Mouse (Mus musculus): Measurements from ENCODE around the gene Mxra7. TPM values are rescaled to one million over a fixed set of nuclear protein-coding genes. Genes with fewer than 3 reads are reported as not detected.
A peak's percentile ranks its signal among the peaks of the same experiment; 100 is the strongest.

Gene Mxra7
- total RNA-seq, 2 experiments from 2014 or later, result 0.10 TPM; not detected in 1

DNA sequence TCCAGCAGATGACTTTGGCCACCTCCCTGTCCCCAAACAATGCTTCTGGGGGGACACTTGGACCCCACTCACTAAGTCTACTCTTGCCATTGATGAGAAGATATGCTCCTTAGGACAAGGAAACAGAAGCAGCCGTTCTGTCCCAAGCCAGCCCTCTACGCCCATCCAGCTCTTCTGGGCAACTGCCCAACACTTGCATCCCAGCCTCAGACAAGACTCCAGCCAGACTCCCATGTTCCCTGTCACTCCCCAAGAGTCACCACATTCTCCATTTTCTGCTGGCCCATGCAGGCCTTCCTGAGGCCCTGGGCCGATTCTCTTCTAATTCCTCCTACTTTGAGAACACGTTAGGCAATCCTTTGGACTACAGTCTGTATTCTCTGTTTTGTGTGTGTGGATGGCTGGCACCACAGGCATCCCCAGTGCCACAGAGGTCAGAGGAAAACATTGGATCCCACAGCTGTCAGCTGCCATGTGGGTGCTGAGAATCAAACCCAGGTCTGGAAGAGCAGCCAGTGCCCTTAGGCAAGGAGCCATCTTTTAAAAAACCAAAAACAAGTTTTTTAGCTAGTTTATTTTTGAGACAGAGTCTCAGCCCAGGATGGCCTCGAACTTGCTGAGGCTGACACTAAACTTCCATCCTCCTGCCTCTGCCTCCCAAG lies 7.8 kb downstream of the Mxra7 start:
- no peak for ATAC-seq (replicated peaks; ENCODE audit: poor library complexity)

DNA sequence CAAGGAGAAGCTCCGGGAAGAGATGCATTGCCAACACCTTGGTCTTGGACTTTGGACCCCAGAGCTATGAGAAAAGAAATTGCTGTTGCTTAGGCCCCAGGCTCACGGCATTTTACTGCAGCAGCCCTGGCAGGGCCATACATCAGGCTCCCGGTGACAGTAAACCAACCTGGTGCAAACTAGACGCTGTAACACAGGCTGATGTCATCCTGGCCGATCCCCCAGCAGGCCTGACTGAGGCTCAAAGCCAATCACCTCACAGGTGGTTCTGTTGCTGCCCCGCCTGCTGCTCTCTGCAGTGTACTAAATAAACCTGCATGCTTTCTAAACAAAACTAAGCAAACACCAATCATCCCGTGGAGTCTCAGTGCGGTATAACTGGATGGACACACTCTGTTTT lies 9.1 kb downstream of the Mxra7 start:
- ATAC-seq (replicated peaks; ENCODE audit: poor library complexity), result no peak

DNA sequence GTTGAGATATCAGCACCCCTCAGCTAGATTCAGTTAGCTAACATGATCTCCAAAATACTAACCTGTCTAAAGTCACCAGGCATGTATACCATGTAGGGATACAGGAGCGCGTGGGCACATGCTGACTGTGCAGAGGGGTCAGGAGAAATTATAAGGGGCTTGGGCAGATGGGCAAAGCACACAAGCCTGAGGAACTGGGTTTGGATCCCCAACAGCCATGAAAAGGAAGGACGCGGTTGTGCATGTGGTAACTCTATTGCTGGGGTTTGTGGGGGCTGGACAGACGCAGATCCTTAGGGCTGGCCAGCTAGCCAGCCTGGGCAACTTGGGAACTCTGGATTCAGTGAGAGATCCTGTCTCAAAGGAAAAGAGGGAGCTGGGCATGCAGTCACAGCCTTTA lies 10.3 kb downstream of the Mxra7 start:
- no peak for ATAC-seq (replicated peaks; ENCODE audit: poor library complexity)

DNA sequence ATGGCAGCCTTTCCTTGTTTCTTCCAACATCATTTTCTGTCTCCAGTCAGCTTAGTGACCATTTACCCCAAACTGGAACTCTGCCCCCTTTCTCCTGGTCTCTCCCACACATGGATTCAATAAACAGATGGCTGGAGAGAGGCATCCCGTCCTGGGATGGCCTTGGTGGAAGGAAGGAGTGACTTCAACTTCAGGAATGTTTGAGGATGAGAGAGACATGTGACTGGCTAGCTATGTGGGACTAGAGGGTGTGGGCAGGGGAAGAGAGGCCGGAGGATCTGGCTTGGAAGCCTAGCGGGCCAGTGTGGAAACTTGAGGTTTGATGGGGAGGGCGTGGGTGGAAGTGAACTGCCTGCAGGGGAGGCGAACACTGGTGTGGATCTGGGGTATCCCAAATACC lies 11.1 kb downstream of the Mxra7 start:
- no peak for ATAC-seq (replicated peaks; ENCODE audit: poor library complexity)

DNA sequence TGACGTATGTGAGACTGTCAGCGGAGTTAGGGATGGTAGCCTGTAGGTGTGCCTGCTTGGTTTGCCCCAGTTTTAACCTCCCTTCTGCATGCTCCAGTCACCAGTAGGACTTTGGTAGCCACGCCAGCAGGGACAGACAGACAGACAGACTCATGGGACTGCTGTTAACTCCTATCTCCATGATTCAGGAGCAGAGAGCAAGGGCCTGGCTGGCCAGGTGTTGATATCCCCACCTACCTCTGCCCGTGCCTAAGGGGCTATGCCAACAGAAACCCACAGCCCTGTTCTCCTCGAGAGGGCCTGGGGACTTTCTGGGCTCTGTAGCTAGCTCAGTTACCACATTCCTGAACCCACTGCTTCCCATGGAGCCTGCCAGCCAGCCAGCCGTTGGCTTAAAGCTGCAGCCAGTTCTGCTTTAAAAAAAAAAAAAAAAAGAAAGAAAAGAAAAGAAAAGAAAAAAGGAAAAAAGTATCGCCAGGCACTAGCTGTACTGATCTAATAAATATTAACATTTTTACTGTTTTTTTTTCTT lies 12.9 kb downstream of the Mxra7 start:
- no peak for ATAC-seq (replicated peaks; ENCODE audit: poor library complexity)

DNA sequence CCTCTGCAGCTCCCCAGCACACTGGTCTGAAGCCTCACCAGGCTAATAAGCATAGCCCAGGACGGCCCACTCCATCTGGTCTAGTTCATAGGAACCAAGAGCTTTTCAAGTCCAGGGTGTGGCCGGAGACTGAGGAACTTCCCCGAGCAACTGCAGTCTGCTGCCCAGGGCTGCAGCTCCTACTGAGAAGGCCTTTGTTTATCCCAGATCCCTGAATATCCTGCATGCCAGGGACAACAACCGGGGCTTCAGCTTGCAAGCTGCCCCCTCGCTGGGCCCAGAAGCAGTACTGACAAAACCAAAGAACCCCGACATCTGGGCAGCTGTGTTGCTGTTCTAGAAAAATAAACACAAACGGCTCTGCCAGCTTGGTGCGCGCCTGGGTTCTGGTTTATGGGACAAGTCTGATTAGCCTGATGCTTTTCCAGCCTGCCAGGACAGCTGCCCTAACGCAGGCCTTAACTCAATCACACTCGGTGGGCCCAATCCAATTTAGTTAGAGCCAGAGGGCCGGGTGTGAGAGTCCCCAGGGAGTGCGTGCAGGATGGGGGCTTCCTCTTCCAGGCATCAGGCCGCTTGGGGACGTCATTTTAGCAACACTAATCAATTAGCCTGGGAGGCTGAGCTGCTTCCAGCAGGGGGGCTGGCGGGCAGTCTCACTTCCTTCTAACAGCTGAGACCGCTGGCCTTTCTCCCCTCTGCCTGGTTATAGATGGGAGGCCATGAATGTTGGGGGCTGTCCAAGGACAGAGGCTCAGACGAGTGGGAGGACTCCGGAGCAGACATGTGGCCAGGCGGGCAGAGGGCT lies 13.6 kb downstream of the Mxra7 start:
- ATAC-seq (replicated peaks; ENCODE audit: poor library complexity), result 0 out of 2 replicates have a peak, but pooled peaks have one; percentile 17

DNA sequence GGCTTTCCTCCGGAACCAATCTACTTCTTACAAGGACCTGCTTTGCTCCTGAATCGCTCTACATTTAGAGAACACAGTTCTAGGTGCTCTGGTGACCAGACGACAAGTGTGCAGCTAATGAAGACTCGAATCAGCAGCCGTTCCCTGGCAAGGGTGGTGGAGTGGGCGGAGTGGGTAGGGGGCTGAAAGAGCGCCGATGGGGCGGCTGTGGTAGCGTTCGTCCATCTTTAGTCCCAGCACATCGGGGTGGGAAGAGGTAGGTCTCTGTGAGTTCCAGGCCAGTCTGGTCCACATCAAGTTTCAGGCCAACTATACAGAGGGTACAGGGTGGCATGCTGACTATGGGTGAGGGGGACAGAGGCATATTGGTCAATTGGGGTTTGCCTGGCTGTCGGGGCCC lies 14.2 kb downstream of the Mxra7 start:
- ATAC-seq (replicated peaks; ENCODE audit: poor library complexity), result no peak

DNA sequence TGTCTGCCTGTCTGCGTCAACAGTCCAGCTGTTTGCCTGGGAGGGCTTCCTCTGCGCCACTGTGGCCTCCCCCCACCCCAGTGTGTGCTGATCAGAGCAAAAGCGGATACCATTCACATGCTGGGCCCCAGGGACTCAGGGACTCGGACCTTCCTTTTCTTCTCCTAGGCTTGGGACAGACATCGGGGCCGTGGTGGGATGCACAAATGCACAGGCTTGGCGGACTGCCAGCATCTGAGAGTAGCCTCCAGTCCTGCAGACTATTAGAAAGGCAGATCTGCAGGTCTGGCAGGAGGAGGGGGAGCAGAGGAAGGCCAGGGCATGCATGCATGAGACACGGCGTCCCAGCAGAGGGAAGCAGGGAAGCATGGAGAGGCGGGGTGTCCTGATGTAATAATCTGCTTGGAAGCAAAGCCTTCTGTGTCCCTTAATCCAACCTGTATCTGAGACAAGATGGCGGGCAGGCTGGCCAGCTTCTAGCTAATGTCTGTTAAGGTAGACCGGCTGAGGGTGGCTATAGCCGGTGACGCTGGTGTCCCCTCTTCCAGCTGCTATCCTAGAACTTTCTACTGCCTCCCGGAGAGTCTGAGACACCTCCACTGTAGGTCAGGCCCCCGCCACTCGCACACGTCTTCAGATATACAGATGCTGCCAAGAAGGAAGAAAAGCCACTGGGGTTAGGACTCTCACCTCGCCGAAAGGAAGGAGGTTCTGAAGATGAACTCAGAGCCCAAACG lies 14.9 kb downstream of the Mxra7 start:
- ATAC-seq (replicated peaks; ENCODE audit: poor library complexity), result no peak

DNA sequence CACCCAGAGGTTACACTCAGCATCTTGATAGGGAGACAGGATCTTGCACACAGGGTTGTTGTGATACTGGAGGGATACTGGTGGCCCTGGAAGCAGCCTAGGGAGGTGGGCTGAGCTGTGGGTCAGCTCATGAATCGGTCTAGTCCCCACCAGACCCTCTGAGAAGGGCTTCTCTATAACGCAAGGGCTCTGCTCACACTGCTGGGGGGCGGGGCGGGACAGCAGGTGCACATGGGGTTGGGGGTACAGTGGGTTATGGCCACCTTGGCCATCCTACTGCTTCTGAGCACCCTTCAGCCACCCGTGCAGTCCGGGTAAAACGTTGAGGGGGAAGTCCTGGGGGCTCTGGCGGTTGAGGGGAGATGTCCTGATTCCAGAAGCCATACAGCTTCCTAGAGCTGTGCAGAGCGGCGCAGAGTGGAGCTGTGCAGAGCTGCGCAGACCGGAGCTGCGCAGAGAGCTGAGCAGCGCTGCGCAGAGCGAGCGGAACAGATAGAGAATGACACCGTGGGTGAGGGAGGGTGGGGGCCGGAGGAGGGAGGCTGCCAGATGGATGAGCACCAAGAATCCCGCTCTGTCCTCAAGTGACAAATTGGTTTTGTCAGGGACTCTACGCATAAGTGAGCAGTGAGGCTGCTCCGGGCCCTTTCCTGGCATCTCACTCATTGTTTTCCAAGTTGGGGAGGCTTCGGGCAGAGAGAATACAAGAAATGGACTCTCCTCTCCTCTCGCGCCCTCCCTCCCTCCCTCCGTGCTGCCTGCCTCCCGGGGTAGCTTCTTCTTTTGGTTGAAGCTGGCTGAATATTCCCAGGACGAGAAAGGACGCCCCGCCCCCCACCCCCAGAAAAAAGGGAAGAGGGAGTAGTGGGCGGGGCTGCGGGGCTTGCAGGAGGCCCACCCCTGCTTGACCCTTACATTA lies 16.6 kb downstream of the Mxra7 start:
- peak; percentile 71 for ATAC-seq (replicated peaks; ENCODE audit: poor library complexity)

DNA sequence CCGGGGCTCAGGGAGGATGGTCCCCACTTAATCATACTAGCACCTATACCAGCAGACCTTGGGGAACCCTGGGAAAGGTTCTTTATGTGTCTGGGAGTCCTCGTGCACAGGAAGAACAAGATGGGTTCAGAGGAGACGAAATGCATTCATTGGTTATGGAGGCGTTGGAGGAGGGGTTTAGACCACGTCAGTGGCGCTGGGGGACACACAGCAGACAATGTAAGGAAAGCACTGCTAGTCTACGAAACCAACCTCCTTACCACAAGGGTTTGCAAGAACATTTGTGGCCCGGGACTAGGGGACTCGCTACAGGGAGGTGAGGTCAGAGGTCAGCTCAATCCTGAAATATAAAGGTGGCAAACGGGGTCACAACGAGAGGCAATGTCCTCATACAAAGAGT lies 17.3 kb downstream of the Mxra7 start:
- no peak for ATAC-seq (replicated peaks; ENCODE audit: poor library complexity)

DNA sequence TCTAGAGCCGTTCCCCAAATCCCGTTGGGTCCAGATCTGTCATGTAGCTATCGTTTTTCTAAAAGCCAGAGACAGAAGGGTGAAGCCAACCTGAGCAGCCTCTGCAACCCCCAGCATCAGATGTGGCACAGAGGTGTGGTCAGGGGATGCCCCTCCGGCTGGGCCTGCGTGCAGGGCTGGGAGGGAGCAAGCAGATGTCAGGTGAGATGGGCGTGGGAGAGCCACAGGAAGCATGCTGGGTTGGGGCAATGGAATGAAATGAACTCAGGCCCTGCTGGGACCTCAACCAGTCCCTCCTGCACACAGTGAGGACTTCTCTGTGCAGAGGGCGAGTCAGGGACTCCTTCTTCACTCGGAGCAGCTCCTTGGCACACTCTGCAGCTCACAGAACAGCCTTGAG lies 18.3 kb downstream of the Mxra7 start:
- no peak for ATAC-seq (replicated peaks; ENCODE audit: poor library complexity)

DNA sequence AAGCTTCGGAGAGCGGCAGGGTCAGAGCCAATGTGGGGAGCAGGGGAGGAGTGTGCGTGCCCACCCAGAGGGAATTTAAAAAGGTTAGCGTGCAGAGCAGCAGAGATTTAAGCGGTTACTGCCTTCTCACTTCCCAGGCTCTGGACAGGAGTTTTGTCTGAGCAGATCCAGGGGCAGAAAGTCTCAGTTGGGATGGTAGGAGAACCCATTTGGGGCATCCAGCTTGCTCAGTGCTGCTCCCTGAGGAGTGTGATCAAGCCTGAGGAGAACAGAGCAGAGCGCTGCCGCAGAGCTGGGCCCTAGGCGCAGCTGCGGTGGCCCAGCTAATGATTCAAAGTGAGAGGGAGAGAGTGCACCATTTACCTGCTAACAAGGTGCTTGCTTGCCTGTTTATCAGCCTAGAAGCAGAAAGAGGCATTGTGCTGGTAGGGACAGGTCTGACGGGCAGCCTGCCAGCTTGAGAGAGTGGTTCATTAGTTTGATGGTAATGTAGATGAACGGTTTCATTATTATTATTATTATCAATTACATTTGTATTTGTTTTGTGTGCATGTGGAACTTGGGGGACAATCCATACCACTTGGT lies 18.9 kb downstream of the Mxra7 start:
- ATAC-seq (replicated peaks; ENCODE audit: poor library complexity), result no peak

DNA sequence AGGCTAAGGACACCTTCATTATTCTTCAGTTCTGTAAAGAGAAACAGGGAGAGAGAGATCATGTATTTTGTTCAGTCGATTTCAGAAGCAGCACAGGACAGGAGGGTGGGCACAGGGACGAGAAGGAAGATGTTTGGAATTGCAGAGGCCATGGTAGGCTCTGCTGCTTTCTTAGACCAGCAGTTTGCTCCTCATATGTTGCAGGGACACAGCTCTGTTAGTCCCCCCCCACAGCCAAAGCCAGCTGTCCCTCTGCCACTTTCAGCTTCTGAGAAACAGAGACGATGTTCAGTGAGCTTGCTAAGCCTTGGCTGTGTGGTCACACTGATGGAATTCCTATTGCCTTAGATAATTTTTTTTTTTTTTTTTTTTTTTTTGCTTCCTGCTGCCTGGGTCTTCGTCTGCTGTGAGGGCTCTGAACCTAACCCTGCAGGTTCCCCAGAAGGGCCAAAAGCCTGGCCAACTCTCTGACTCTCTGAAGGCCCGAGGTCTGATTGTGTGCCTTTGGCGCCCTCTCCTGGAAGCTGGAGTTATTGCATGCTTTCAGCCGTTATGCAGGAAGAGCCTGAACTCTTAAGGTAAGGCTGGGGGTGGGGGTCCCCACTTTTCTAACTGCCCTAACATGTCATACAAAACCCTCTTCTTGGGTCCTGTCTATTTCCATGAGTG lies 19.8 kb downstream of the Mxra7 start:
- ATAC-seq (replicated peaks; ENCODE audit: poor library complexity), result peak; percentile 76

DNA sequence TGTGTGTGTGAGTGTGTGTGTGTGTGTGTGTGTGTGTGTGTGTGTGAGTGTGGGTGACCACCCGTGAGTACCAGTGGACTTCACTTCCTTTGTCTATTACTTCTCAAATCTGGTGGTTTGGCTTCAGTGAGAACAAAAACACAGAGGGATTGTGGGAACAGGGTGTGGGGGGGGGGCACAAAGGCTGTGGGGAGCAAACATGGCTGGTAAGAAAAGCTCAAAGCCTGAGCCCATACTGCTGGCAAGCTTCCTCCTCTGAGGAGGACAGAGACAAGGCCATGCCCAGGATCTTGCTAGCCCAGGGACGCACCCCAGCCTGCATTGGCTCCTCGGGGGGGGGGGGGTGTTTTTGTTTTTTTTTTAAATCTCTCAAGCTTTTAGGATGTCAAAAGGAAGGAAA lies 20.3 kb downstream of the Mxra7 start:
- ATAC-seq (replicated peaks; ENCODE audit: poor library complexity), result no peak

DNA sequence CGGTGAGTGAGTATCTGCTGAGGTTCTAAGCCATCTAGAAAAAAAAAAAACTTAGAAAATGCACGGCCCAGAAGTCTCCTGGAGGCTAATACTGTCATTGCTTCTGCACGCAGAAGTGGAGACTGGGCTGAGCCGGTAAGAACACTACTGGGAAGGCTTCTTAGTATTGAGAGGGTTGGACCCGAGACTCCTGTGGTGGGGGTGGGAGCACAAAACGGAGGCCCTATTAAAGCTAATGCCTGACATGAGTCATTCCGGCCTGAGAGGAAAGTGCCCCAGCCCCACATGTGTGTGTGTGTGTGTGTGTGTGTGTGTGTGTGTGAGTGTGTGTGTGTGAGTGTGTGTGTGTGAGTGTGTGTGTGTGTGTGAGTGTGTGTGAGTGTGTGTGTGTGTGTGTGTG lies 20.7 kb downstream of the Mxra7 start:
- no peak for ATAC-seq (replicated peaks; ENCODE audit: poor library complexity)

DNA sequence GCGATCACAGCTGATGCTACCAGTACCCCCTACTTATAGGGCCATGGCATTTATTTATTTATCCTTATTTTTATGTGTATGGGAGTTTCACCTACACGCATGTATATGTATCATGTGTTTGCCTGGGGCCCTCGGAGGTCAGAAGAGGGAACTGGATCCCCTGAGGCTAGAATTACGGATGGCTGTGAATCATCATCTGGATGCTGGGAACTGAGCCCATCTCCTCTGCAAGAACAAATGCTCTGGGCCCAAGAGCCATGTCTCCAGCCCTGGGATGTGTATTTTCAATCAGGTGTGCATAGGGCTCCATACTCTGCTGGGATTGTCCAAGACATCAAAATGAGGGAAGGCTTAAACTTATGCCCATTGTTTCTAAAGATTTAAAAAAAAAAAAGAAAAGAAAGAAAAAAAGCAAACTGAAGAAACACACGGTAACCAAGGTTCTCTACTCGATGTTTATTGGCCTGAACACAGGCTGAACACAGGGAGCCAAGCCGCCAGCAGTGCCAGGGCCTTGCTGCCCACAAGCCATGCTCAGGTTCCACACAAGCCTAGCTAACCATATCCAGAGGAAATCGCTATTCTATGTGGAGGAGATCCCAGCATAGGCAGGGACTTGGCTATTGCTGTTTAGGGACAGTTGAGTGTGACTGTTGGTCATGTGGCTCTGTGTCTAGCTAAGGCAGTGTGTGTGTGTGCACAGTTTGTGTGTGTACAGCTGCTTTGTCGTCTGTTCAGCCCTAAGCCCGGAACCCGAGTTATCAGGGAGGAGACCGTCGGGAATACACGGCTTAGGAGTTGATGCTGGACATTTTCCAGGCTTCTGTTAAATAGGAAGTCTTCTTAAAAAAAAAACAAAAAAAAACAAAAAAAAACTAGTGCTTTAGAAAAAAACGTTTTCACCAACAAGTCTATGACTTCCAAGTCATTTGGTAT lies 21.4 kb downstream of the Mxra7 start:
- no peak for ATAC-seq (replicated peaks; ENCODE audit: poor library complexity)

DNA sequence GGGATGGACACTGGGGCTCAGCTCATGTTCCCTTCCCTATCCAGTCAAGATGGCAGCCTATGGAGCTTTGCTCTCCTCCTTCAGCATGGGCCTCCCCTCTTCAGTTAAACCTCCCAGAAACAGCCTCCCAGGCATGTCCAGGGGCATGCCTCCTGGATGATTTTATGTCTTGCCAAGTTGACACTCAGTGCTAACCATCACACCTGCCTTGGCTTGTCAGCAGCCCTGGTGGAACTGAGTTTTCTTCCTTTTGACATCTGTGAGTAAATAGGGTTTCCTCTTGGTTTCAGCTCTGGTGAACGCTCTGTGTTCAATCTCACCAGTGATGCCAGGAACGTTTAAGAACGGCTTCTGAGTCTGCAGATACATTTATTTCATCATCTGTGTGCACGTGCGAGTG lies 25.1 kb downstream of the Mxra7 start:
- no peak for ATAC-seq (replicated peaks; ENCODE audit: poor library complexity)

DNA sequence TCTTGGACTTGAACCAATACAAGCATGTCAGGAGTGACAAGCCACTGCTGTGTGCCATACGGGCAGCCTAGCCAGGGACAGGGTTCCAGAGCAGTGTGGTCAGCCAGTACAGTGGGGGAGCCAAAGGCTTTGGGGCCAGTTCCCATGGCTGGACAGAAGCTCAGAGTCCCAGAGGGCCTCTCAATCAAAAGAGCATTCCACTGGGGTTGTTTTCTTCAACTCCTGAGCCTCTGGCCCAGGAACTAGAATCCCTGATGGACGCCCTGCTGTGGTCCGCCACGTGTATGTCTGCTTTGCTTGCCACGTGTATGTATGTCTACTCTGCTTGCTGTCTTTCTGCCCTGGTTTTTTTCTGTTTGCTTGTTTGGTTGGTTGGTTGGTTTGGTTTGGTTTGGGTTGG lies 26.7 kb downstream of the Mxra7 start:
- no peak for ATAC-seq (replicated peaks; ENCODE audit: poor library complexity)

DNA sequence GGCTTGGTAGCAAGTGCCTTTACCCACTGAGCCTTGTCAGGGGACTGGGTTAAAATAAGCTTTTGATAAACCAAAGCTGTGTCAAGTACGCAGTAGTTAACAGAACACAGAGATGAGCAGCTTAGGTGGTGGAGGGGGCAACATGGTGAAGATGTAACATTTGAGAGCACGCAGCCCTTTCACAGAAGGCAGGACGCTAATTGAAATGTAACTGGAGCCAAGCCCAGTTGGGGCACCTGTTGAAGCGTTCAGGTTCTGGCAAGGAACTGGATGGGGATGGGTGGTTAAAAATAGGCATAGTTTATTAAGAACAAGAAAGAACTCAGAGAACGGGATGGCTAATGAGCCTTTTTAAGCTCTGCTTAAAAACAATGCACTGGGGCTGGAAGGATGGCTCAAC lies 28.5 kb downstream of the Mxra7 start:
- no peak for ATAC-seq (replicated peaks; ENCODE audit: poor library complexity)

Measured in megakaryocyte progenitor cell, adult 5-6 weeks (primary cell).